8 mouse cellular contexts compared by ENCODE assay signal in the genomic region with DNA sequence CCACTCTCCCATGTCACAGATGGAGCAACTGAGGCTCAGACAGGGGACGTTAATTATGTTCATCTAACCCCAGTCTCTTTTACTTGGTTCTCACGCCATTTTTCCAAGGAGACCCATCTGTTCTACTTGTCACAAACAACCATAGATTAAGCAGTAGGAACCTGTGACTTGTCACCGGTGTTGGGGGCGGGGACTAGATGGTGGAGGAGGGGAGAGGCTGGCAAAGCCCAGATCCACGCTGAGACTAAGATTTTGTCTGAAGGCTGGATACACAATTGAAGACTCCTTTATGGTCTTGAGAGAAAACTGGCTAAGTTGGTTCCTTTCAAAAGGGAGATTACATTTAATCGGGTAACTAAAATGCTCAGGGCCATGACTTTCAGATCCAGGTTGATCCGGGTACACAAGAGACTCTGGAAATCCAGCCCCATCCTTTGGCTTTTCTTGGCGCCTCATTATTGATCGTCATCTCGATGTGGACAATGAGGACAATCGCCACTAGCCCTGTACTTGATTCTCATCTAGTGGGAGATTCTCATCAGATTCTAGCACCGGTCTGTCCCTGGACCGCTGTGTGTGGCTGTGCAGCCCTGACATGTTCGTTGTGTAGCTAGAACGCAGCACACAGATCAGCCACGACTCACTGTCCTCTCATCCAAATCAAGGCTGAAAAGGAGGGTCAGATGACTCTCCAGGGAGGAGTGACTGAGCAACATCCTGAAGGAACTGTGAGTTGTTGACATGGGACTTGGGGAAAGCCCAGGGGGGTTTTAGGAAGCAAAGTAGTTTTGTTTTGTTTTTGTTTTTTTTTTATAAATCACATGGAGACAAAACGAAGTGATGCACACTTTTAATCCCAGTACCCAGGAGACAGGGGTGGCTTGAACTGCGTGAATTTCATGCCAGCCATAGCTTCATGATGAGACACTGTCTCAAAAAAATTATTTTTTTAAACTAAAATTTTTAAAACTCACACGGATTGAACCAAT.
DNase-seq lines count a peak whose midpoint lies in the region; ATAC-seq and TF ChIP-seq lines count a peak whose summit lies in the region.

No protein-coding gene starts in this region.

- H3K27ac ChIP-seq in embryonic fibroblast, embryonic 13.5 days (ENCODE audit: insufficient read depth, low read length): peak overlapping the region; percentile 10; the same call in 1 of the 2 replicates
- H3K27ac ChIP-seq in intestine, embryonic 16.5 days (ENCODE audit: low read length): no peak overlapping the region
- no peak overlapping the region for H3K27ac ChIP-seq in neural tube, embryonic 12.5 days

- H3K9ac ChIP-seq in intestine, embryonic 16.5 days (ENCODE audit: low read depth, low read length): peak overlapping the region; percentile 53
- no peak overlapping the region; the same call in 1 of the 2 replicates for H3K9ac ChIP-seq in neural tube, embryonic 12.5 days

- no peaks in the 10 kb centered on the region for H3K27me3 ChIP-seq in intestine, embryonic 16.5 days (replicated peaks; ENCODE audit: control insufficient read depth, insufficient read depth, low read length)
- no peaks in the 10 kb centered on the region for H3K27me3 ChIP-seq in neural tube, embryonic 12.5 days (replicated peaks)

- peak overlapping the region; percentile 52 for H3K4me2 ChIP-seq in intestine, embryonic 16.5 days (ENCODE audit: low read depth, low read length)
- H3K4me2 ChIP-seq in neural tube, embryonic 12.5 days (replicated peaks): peak overlapping the region; percentile 73

- 0 out of 2 replicates have a peak, but pooled peaks have one; percentile 15 for TF ChIP-seq POLR2A in embryonic fibroblast, embryonic 13.5 days (IDR thresholded peaks at IDR 0.05; ENCODE audit: low read depth, low read length)

- TF ChIP-seq CTCF in embryonic fibroblast, embryonic 13.5 days (IDR thresholded peaks at IDR 0.05; ENCODE audit: borderline replicate concordance, insufficient read depth, low read length): no peak

- H3K4me1 ChIP-seq in embryonic fibroblast, embryonic 13.5 days (ENCODE audit: control insufficient read depth, insufficient read depth, low read length): peaks cover 7% of the 10 kb centered on the region; the same call in 1 of the 2 replicates
- no peaks in the 10 kb centered on the region for H3K4me1 ChIP-seq in intestine, embryonic 16.5 days (ENCODE audit: control insufficient read depth, insufficient read depth, low read length)
- H3K4me1 ChIP-seq in neural tube, embryonic 12.5 days: peaks cover 14% of the 10 kb centered on the region; the same call in 1 of the 2 replicates

- WGBS in intestine, embryonic 16.5 days: 55% methylated on average over 19 of the region's 19 CpGs
- WGBS in neural tube, embryonic 12.5 days: 60% methylated on average over 19 of the region's 19 CpGs

- no peaks in the 10 kb centered on the region for H3K36me3 ChIP-seq in intestine, embryonic 16.5 days (ENCODE audit: control insufficient read depth, insufficient read depth, low read length)
- H3K36me3 ChIP-seq in neural tube, embryonic 12.5 days: no peaks in the 10 kb centered on the region

- no peaks in the 10 kb centered on the region for H3K9me3 ChIP-seq in intestine, embryonic 16.5 days (ENCODE audit: control insufficient read depth, low read length)
- no peaks in the 10 kb centered on the region for H3K9me3 ChIP-seq in neural tube, embryonic 12.5 days

- no peak overlapping the region for H3K4me3 ChIP-seq in embryonic fibroblast, embryonic 13.5 days (ENCODE audit: insufficient read depth, low read length)
- no peak overlapping the region; the same call in 1 of the 2 replicates for H3K4me3 ChIP-seq in intestine, embryonic 16.5 days (ENCODE audit: low read length)
- H3K4me3 ChIP-seq in neural tube, embryonic 12.5 days: peak overlapping the region; percentile 34; the same call in 1 of the 2 replicates

- ATAC-seq in intestine, embryonic 16.5 days: no peak
- ATAC-seq in neural tube, embryonic 12.5 days (ENCODE audit: low FRiP score, low read depth): peak; percentile 28; the same call in 1 of the 2 replicates

- peak; percentile 35 to 42 for DNase-seq in heart, adult 18-20 months
- no peak for DNase-seq in heart, adult 9 months (ENCODE audit: low spot score in 2 of 2)
- DNase-seq in urinary bladder, postnatal 10 days (ENCODE audit: low spot score): no peak
- no peak for DNase-seq in spleen, adult 18-20 months
- no peak for DNase-seq in layer of hippocampus, adult 9-11 months

Comparison
In these comparisons a context has a peak if more than half of its experiments do, and no peak if none do; other contexts are left out.
1. DNase-seq: peak in heart, adult 18-20 months (2 of 2); none in heart, adult 9 months (0 of 2), urinary bladder, postnatal 10 days (single experiment), spleen, adult 18-20 months (0 of 2) and layer of hippocampus, adult 9-11 months (single experiment).